Mouse (Mus musculus) midbrain, postnatal 0 days (tissue): ENCODE measurements at regions not wholly inside any gene's neighbourhood (a gene's known extent, or its start where the extent isn't known, plus 50 kb on each side); places are given as distances from the start of the nearest gene placed in this dataset.

Source experiments
- ATAC-seq: fragments of 200-750 bp; cut with Nextera tagmentation; 2 replicates; pipeline ENCODE4 v1.8.0; 2017; ENCODE audit warnings: moderate number of reproducible peaks, mild to moderate bottlenecking, moderate TSS enrichment, moderate library complexity; ENCODE audit not compliant: low FRiP score
- DNase-seq: peaks from one replicate; pipeline ENCODE4 v3.0.0-alpha.2; 2015; ENCODE audit warnings: low spot score
- H3K27ac ChIP-seq: fragments of 300-500 bp; sonication (generic); 2 replicates; pipeline ENCODE4 v1.5.1; 2014; ENCODE audit warnings: low read depth, mild to moderate bottlenecking, low read length, mixed read lengths
- H3K27me3 ChIP-seq: fragments of 300-500 bp; sonication (generic); 2 replicates; pipeline ENCODE4 v1.6.1; 2014; ENCODE audit warnings: low read length, control low read depth, mixed read lengths; ENCODE audit not compliant: insufficient read depth
- H3K36me3 ChIP-seq: fragments of 300-500 bp; sonication (generic); 2 replicates; pipeline ENCODE4 v1.6.1; 2014; ENCODE audit warnings: low read length, control low read depth, mixed read lengths; ENCODE audit not compliant: insufficient read depth
- H3K4me1 ChIP-seq: fragments of 300-500 bp; sonication (generic); 2 replicates; pipeline ENCODE4 v1.6.1; 2014; ENCODE audit warnings: mild to moderate bottlenecking, control low read depth, antibody characterized with exemption, low read length, mixed read lengths; ENCODE audit not compliant: insufficient read depth
- H3K4me2 ChIP-seq: fragments of 300-500 bp; sonication (generic); 2 replicates; pipeline ENCODE4 v1.6.1; 2014; ENCODE audit warnings: low read depth, mild to moderate bottlenecking, low read length, mixed read lengths; ENCODE audit not compliant: poor library complexity, severe bottlenecking
- H3K4me3 ChIP-seq: fragments of 300-500 bp; sonication (generic); 2 replicates; pipeline ENCODE4 v1.5.1; 2014; ENCODE audit warnings: low read depth, mild to moderate bottlenecking, low read length, moderate library complexity
- H3K9ac ChIP-seq: fragments of 300-500 bp; sonication (generic); replicated peaks from 2 replicates; pipeline ENCODE4 v1.6.1; 2014; ENCODE audit warnings: mild to moderate bottlenecking, low read length, moderate library complexity, mixed read lengths; ENCODE audit not compliant: poor library complexity, severe bottlenecking
- H3K9me3 ChIP-seq: fragments of 300-500 bp; sonication (generic); 2 replicates; pipeline ENCODE4 v1.6.1; 2016; ENCODE audit warnings: low read length, control low read depth
- CTCF ChIP-seq: IDR thresholded peaks from 2 replicates; pipeline ENCODE4 v1.5.1; 2016; ENCODE audit warnings: antibody characterized with exemption, mild to moderate bottlenecking
- WGBS: fragments of 180-500 bp; shearing (Covaris S2); extraction: QIAGEN DNeasy Blood & Tissue Kit; methylation state at CpG from one replicate; pipeline ENCODE4 v1.1.7; 2014; 5-methylcytosine and 5-hydroxymethylcytosine counted together

- no peaks in the 10 kb centered on the region for H3K4me1 ChIP-seq
- no peak for DNase-seq
- ATAC-seq = no peak
- TF ChIP-seq CTCF = no peak
- no peak overlapping the region for H3K27ac ChIP-seq
- no peaks in the 10 kb centered on the region for H3K9me3 ChIP-seq
- H3K4me2 ChIP-seq = no peak overlapping the region
- WGBS = 66% methylated on average over 13 of the region's 13 CpGs
- H3K27me3 ChIP-seq = no peaks in the 10 kb centered on the region
- H3K9ac ChIP-seq = no peak overlapping the region
- no peak overlapping the region for H3K4me3 ChIP-seq
- no peaks in the 10 kb centered on the region for H3K36me3 ChIP-seq
These were observed 70.9 kb downstream of the Asb1 start for GRCm38 (mm10) chr1:91611281-91611680.

- no peaks in the 10 kb centered on the region for H3K36me3 ChIP-seq
- H3K4me3 ChIP-seq = no peak overlapping the region
- ATAC-seq (no peak), DNase-seq (no peak)
- no peaks in the 10 kb centered on the region for H3K4me1 ChIP-seq
- H3K9ac ChIP-seq = no peak overlapping the region
- TF ChIP-seq CTCF = no peak
- no peak overlapping the region for H3K27ac ChIP-seq
- no peak overlapping the region for H3K4me2 ChIP-seq
- 62% methylated on average over 16 of the region's 16 CpGs for WGBS
- H3K9me3 ChIP-seq = no peaks in the 10 kb centered on the region
- H3K27me3 ChIP-seq = no peaks in the 10 kb centered on the region
These were observed 71.3 kb downstream of the Asb1 start for GRCm38 (mm10) chr1:91611694-91612093.

GRCm38 (mm10) chr1:91612912-91613311 is 72.6 kb downstream of the Asb1 start:
- H3K4me3 ChIP-seq = no peak overlapping the region
- no peak for TF ChIP-seq CTCF
- WGBS = 67% methylated on average over 3 of the region's 3 CpGs
- no peak overlapping the region for H3K4me2 ChIP-seq
- no peak overlapping the region for H3K27ac ChIP-seq
- H3K27me3 ChIP-seq = no peaks in the 10 kb centered on the region
- no peak overlapping the region for H3K9ac ChIP-seq
- no peaks in the 10 kb centered on the region for H3K4me1 ChIP-seq
- ATAC-seq = no peak
- no peaks in the 10 kb centered on the region for H3K36me3 ChIP-seq
- DNase-seq = no peak
- H3K9me3 ChIP-seq = no peaks in the 10 kb centered on the region

GRCm38 (mm10) chr1:91615396-91615795 is 75.1 kb downstream of the Asb1 start:
- no peak overlapping the region for H3K27ac ChIP-seq
- no peak overlapping the region for H3K4me2 ChIP-seq
- no peak for TF ChIP-seq CTCF
- H3K9me3 ChIP-seq = no peaks in the 10 kb centered on the region
- no peaks in the 10 kb centered on the region for H3K36me3 ChIP-seq
- no peaks in the 10 kb centered on the region for H3K4me1 ChIP-seq
- 77% methylated on average over 5 of the region's 5 CpGs for WGBS
- ATAC-seq (no peak), DNase-seq (no peak)
- H3K27me3 ChIP-seq = no peaks in the 10 kb centered on the region
- H3K9ac ChIP-seq = no peak overlapping the region
- no peak overlapping the region for H3K4me3 ChIP-seq

GRCm38 (mm10) chr1:91618527-91619135 is 78.3 kb downstream of the Asb1 start:
- Histone ChIP-seq H3K4me1 (no peaks in the 10 kb centered on the region), H3K27me3 (no peaks in the 10 kb centered on the region), H3K9me3 (no peaks in the 10 kb centered on the region), H3K4me2 (no peak overlapping the region), H3K9ac (no peak overlapping the region), H3K4me3 (no peak overlapping the region), H3K36me3 (no peaks in the 10 kb centered on the region), H3K27ac (no peak overlapping the region)
- TF ChIP-seq CTCF = no peak
- ATAC-seq (no peak), DNase-seq (peak; percentile 19)
- WGBS = 71% methylated on average over 14 of the region's 14 CpGs

- Histone ChIP-seq H3K27ac (no peak overlapping the region), H3K9me3 (no peaks in the 10 kb centered on the region), H3K27me3 (no peaks in the 10 kb centered on the region), H3K4me2 (no peak overlapping the region), H3K4me3 (no peak overlapping the region), H3K9ac (no peak overlapping the region), H3K36me3 (no peaks in the 10 kb centered on the region), H3K4me1 (no peaks in the 10 kb centered on the region)
- ATAC-seq (no peak), DNase-seq (no peak)
- TF ChIP-seq CTCF = no peak
- 79% methylated on average over 5 of the region's 5 CpGs for WGBS
These were observed 80.8 kb downstream of the Asb1 start for GRCm38 (mm10) chr1:91621141-91621540.
